Mouse (Mus musculus) embryo, embryonic 10.5 days (tissue): ENCODE data around the gene Sik3.

Experiments
- DNase-seq: peaks from one replicate; pipeline ENCODE4 v3.0.0-alpha.2; 2015; ENCODE audit warnings: low spot score

Sik3 gene

GRCm38 (mm10) chr9:46189381-46189780 is 176.8 kb downstream of the Sik3 start:
- DNase-seq: no peak

- DNase-seq: no peak
Observed at GRCm38 (mm10) chr9:46191234-46191633, 178.6 kb downstream of the Sik3 start.

GRCm38 (mm10) chr9:46191644-46192043 is 179.0 kb downstream of the Sik3 start:
- DNase-seq: peak; percentile 77

- no peak for DNase-seq
Observed at GRCm38 (mm10) chr9:46192642-46193041, 180.0 kb downstream of the Sik3 start.

GRCm38 (mm10) chr9:46194809-46195208 is 182.2 kb downstream of the Sik3 start:
- DNase-seq: no peak

GRCm38 (mm10) chr9:46196699-46197169 is 184.1 kb downstream of the Sik3 start:
- DNase-seq: no peak

GRCm38 (mm10) chr9:46198461-46198860 is 185.8 kb downstream of the Sik3 start:
- no peak for DNase-seq

GRCm38 (mm10) chr9:46198936-46199335 is 186.3 kb downstream of the Sik3 start:
- no peak for DNase-seq

GRCm38 (mm10) chr9:46199609-46200008 is 187.0 kb downstream of the Sik3 start:
- DNase-seq: no peak

- no peak for DNase-seq
Observed at GRCm38 (mm10) chr9:46206834-46207500, 194.3 kb downstream of the Sik3 start.

GRCm38 (mm10) chr9:46207501-46207869 is 194.9 kb downstream of the Sik3 start:
- no peak for DNase-seq

- DNase-seq: no peak
Observed at GRCm38 (mm10) chr9:46208401-46208974, 195.9 kb downstream of the Sik3 start.

- DNase-seq: no peak
Observed at GRCm38 (mm10) chr9:46210473-46210872, 197.9 kb downstream of the Sik3 start.

GRCm38 (mm10) chr9:46214276-46214675 is 201.7 kb downstream of the Sik3 start:
- no peak for DNase-seq

GRCm38 (mm10) chr9:46214946-46215337 is 202.3 kb downstream of the Sik3 start:
- DNase-seq: no peak

- DNase-seq: no peak
Observed at GRCm38 (mm10) chr9:46215338-46216322, 203.0 kb downstream of the Sik3 start.

GRCm38 (mm10) chr9:46216744-46217470 is 204.3 kb downstream of the Sik3 start:
- no peak for DNase-seq

- DNase-seq: no peak
Observed at GRCm38 (mm10) chr9:46218176-46218575, 205.6 kb downstream of the Sik3 start.

- DNase-seq: no peak
Observed at GRCm38 (mm10) chr9:46223090-46223489, 210.5 kb downstream of the Sik3 start.

- DNase-seq: no peak
Observed at GRCm38 (mm10) chr9:46224101-46224500, 211.5 kb downstream of the Sik3 start.

GRCm38 (mm10) chr9:46224945-46225660 is 212.5 kb downstream of the Sik3 start:
- DNase-seq: no peak
